Mouse (Mus musculus) heart, adult 8-10 months (tissue): Measurements from ENCODE around the gene H2afb3. TPM values are rescaled to one million over a fixed set of nuclear protein-coding genes. Genes with fewer than 3 reads are reported as not detected.
"Not testable (repeated sequence)": the region's sequence is repeated elsewhere in the genome, so short reads cannot be mapped to it uniquely, and the experiment has no call there.

Experiments
- DNase-seq: peaks from one replicate; pipeline ENCODE4 v3.0.0; 2022; ENCODE audit warnings: low spot score
- total RNA-seq, 4 experiments: library from RNA; stranded (reverse); gene quantifications; 2 replicates each; pipeline ENCODE4 v1.2.4; 2022

H2afb3 gene
- not detected for total RNA-seq

DNA sequence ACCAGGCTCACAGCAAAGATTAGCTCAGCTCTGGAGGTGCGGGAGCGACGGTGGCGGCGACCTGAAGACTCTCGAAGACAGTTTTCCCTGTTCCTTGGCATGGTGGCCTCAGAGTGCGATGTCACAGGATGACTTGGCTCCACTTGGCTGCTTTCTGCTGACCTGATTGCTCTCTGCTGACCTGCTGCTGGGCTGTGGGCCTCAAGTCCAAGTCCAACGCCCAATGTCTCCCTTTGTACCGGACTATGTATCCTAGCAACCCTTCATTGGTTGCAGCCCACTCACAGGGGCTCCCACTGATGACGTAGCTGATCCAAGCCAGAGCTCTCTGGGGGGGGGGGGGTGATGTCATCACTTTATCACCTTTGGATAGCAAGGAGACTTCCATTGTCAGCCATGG lies at the start of gene H2afb3:
Gene H2afb3 (minus strand): TSS at position 101 of the 400 bp plus-strand sequence.
- not testable (repeated sequence) for DNase-seq

DNA sequence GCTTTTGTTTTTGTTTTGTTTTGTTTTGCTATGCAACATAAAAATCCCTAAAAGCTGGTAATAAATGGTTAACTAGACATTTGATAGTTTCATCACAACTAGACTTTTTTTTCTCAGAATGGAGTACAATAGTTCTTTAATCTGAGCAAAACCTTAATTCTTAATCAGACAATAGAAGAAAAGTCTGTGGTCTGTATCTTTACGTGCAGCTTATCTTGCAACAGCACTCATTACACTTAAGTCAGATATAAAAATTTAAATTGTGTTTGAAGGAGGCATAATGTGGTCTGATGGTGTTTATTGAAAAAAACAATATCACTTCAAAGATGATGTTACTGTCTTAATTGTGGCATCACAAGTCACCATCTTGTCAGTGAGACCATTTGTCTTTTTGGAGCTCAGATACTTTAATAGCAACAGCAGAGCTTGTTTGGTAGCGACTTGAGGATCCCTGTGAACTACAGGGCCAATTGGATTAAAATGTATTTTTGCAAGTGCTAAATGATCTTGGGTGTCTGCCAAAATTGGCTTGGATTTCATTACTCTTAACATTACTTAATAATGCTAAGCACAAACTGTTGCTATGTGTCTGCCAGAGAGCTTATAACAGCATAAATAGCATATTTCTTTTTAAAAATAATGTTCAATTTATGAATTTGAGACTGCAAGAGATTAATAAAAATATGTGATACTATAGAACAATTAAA lies 11.3 kb downstream of the H2afb3 start:
- DNase-seq = no peak

DNA sequence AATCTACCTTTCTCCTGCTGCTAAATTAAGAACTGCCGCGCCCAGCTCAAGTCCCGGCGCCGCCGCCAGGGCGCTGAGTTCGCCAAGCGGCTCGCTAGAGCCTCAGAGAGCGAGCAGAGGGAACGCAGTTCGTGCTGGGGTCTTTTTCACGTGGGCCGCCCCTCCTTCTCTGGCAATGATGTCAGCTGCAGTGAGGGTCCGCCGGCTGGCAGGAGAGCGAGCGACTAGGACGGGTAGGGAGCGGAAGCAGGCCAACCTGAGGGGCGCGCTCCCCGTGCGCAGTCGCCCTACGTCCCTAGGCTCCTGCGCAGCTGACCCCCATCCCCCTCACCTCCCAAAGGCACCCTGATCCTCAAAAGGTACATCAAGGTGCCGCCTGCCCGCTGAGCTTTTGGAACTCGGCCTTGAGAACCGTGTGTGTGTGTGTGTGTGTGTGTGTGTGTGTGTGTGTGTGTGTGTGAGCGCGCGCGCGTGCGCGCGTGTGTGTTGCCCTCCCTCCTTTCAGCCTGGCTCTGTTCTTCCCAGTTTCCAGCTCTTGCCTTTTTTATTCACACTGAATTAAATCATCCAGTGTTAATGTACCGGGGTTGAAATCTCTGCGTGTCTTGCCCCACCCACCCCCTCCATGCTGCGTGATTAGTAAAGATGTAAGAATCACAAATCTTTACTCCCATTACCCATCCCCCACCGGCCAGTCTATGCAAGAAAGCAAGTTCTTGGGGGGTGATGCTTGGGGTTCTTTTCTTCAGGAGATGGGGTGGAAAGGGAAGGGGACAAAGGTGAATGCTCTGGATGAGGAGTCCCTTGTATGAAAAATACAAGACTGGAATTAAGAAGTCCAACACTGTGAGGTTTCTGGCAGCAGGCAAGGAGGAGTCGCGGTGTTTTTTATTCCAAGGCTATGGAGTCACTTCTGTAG lies 19.8 kb downstream of the H2afb3 start:
- DNase-seq = no peak

DNA sequence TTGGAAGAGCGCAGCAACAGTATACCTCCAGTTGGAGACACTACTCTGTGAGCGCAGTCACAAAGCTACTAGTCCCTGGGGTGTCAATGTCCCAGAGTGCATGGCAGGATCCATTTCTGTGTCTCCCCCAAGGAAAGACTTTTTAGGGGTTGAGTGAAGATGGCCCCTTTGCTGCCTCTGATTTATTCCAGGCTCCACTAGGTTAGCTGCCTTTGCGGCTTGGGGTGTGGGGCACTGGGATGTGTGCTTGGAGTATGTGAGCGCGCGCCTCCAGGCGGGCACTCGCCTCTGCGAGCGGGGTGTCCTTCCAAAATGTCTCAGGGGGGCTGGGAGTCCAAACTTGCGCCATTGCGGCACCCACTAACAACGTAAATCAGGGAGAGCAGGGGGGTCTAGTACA lies 21.2 kb downstream of the H2afb3 start:
- no peak for DNase-seq

DNA sequence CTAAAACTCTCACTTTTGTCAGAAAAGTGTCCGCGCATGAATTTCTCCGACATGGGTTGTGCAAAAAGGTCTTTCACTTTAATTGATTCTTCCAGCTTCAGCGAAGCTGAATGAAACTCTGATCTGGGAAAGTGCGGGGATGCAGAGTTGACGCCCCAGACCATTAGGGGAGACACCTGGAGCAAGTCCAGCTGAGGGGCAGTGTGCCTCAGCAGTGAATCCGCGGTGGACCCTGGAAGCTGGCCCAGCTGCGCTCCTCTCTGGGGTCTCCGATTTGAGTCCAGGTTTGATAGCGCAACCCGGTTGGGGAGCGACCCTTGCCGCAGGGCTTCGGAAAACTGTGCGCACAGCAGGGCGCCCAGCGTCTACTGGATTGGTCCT lies 22.0 kb downstream of the H2afb3 start:
- no peak for DNase-seq

DNA sequence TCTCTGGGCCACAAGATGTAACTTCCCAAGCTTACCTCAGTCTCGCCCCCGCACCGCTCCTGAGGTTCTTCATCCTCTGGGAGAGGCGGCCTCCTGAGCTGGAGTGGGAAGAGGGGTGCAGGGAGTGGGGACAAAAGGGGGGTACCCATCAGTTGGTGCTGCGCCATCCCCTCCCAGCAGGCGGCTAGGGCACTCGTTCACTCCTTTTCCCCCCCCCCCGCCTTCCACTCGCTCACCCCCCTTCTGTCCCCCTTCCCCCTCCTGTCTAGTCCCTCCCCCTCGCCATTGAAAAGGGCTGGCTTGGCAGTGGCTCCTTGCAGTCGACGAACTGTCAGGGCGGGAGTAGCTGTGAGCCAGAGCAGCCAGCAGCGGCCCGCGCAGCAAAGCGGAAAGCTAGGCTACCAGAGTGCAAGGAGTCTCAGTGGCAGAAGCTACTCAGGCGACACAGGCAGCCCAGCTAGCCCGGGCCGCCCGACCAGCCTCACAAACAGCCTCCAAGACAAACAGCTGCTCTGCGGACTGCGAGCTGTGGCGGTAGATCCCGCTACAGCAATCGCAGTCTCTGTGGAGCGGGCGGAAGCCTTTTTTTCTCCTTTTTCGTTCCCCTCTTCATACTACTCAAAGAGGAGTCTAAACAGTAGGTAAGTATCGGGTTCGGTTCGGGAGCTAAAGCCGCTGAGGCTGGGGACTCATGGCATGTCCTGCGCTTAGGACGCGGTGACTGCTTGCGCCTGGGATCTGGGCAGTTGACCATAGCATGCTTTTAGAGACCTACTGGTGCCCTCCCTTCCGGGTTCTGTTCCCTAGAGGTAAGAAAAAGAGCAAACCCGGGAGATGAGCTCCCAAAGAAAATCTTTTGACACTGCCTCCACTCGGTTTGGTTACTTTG lies 22.6 kb downstream of the H2afb3 start, which contains the start of gene Pcdh11x:
Gene Pcdh11x (plus strand): TSS at position 249 of the 889 bp plus-strand sequence.
- DNase-seq = no peak

DNA sequence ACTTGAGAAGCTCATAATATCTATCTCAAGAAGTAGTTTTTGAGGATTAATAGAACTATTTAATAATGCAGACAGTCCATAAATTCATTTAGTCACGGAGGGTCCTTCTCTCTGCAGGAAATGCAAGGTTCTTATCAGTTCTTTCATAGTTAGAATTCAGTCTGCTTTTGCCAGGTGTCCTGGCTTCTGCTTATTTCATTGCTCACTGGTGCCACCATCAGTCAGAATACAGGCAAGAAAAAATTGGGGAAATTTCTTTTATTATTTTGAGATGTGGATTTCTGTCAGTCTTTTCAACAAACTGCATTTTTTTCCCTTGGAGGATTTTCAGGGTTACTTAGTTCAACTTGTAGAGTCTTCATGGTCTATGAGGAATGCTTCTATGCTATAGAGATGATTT lies 25.4 kb downstream of the H2afb3 start:
- no peak for DNase-seq

DNA sequence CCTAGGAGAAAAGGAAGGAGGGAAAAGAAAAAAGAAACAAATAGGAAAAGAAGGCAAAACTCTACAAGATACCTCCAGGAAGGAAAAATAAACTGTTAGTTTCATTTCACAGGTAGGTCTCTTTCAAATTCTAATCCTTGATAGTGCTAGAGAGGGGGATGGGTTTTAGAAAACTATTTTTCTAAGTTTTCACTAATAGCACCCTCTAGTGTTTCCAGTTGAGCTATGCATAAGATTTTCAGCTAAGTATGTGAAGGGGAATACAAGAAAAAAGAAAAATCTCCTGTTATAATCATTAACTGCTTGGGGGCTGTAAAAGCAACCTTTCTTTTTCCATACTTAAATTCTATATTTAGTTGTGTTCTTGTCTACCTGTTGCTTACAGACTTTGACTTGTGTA lies 27.4 kb downstream of the H2afb3 start:
- no peak for DNase-seq

Other genes with a start within 250 kb of the H2afb3 start
- under 1 TPM in 3 of 4 experiments, not detected in 1; 0.06 to 0.14 (median 0.09) TPM for gene Pcdh11x, start 22.8 kb downstream of the H2afb3 start, total RNA-seq